Comparison of ENCODE assay signal across 9 mouse cellular contexts in genomic region chr2:104123540-104123939, GRCm38 (mm10). TPM values are rescaled to one million over a fixed set of nuclear protein-coding genes. Genes with fewer than 3 reads are reported as not detected.
A peak's percentile ranks its signal among the peaks of the same experiment; 100 is the strongest.
DNase-seq lines count a peak whose midpoint lies in the region; ATAC-seq and TF ChIP-seq lines count a peak whose summit lies in the region.
"Had no signal": no experiment of that assay in that cellular context is flagged by ENCODE, and none has a peak within 500 bp of the region (broad histone marks: within the 10 kb centered on the region; RNA-seq: fewer than 3 reads in every experiment).

No protein-coding gene starts in this region.

- no peak overlapping the region for H3K4me3 ChIP-seq in kidney, adult 2 months (ENCODE audit: insufficient read depth, low read depth, low read length)
- peak overlapping the region; percentile 71 for H3K4me3 ChIP-seq in embryonic facial prominence, embryonic 13.5 days
- peak overlapping the region; percentile 58 for H3K4me3 ChIP-seq in intestine, postnatal 0 days (ENCODE audit: low read depth, low read length)
- H3K4me3 ChIP-seq in myocyte = peak overlapping the region; percentile 18

- TF ChIP-seq CTCF in kidney, adult 2 months (conservative IDR thresholded peaks at IDR 0.05; ENCODE audit: insufficient read depth, insufficient read length, low read depth, low read length) = no peak
- no peak for TF ChIP-seq CTCF in intestine, postnatal 0 days (IDR thresholded peaks at IDR 0.05; ENCODE audit: low read depth)

- H3K9ac ChIP-seq in embryonic facial prominence, embryonic 13.5 days = peak overlapping the region; percentile 81
- no peak overlapping the region for H3K9ac ChIP-seq in intestine, postnatal 0 days (ENCODE audit: low read depth, low read length)

- H3K36me3 ChIP-seq in kidney, adult 2 months (ENCODE audit: control insufficient read depth, insufficient read depth, low read length) = no peaks in the 10 kb centered on the region
- H3K36me3 ChIP-seq in embryonic facial prominence, embryonic 13.5 days = no peaks in the 10 kb centered on the region
- H3K36me3 ChIP-seq in intestine, postnatal 0 days (ENCODE audit: control insufficient read depth, insufficient read depth) = no peaks in the 10 kb centered on the region
- H3K36me3 ChIP-seq in myocyte (ENCODE audit: control insufficient read depth, insufficient read depth) = no peaks in the 10 kb centered on the region

- peak; percentile 57 for DNase-seq in kidney, adult 2 months
- DNase-seq in kidney, postnatal 14 days = no peak
- DNase-seq in layer of hippocampus, adult 9-10 months (ENCODE audit: low spot score) = no peak
- no peak for DNase-seq in gastrocnemius, postnatal 10 days
- no peak for DNase-seq in urinary bladder, postnatal 25 days (ENCODE audit: low spot score)

- TF ChIP-seq POLR2A in kidney, adult 2 months (IDR thresholded peaks at IDR 0.05; ENCODE audit: low read depth, low read length) = no peak
- no peak for TF ChIP-seq POLR2A in myocyte (IDR thresholded peaks at IDR 0.05; ENCODE audit: insufficient read length, low read depth)

- no peaks in the 10 kb centered on the region for H3K27me3 ChIP-seq in kidney, adult 2 months (replicated peaks; ENCODE audit: control insufficient read depth, insufficient read depth, low read length)
- H3K27me3 ChIP-seq in embryonic facial prominence, embryonic 13.5 days = peaks cover 18% of the 10 kb centered on the region
- no peaks in the 10 kb centered on the region for H3K27me3 ChIP-seq in intestine, postnatal 0 days (replicated peaks; ENCODE audit: control insufficient read depth, insufficient read depth, low read length)
- H3K27me3 ChIP-seq in myocyte (ENCODE audit: control insufficient read depth, insufficient read depth, insufficient read length) = no peaks in the 10 kb centered on the region

- H3ac ChIP-seq in myocyte (ENCODE audit: control insufficient read depth, insufficient read length) = no peak overlapping the region

- WGBS in kidney, adult 2 months = 53% methylated on average over 3 of the region's 3 CpGs
- 30% methylated on average over 3 of the region's 3 CpGs for WGBS in embryonic facial prominence, embryonic 13.5 days
- 25% methylated on average over 3 of the region's 3 CpGs for WGBS in intestine, postnatal 0 days

- no peak for ATAC-seq in embryonic facial prominence, embryonic 13.5 days (ENCODE audit: insufficient number of reproducible peaks, insufficient read depth, low FRiP score, low TSS enrichment, low read depth)
- ATAC-seq in intestine, postnatal 0 days = no peak

- H3K27ac ChIP-seq in kidney, adult 2 months (ENCODE audit: insufficient read depth, low read depth, low read length) = no peak overlapping the region
- no peak overlapping the region for H3K27ac ChIP-seq in embryonic facial prominence, embryonic 13.5 days
- H3K27ac ChIP-seq in intestine, postnatal 0 days (ENCODE audit: low read depth, low read length) = peak overlapping the region; percentile 35; the same call in 1 of the 2 replicates

- H3K4me1 ChIP-seq in kidney, adult 2 months (ENCODE audit: control insufficient read depth, insufficient read depth, low read length) = peaks cover 7% of the 10 kb centered on the region; the same call in 1 of the 2 replicates
- peaks cover 10% of the 10 kb centered on the region for H3K4me1 ChIP-seq in embryonic facial prominence, embryonic 13.5 days
- H3K4me1 ChIP-seq in intestine, postnatal 0 days (replicated peaks; ENCODE audit: control insufficient read depth, insufficient read depth, low read length) = no peaks in the 10 kb centered on the region; the same call in 1 of the 2 replicates

- H3K79me2 ChIP-seq in myocyte (ENCODE audit: control insufficient read depth, insufficient read depth) = no peaks in the 10 kb centered on the region

- no peaks in the 10 kb centered on the region for H3K9me3 ChIP-seq in embryonic facial prominence, embryonic 13.5 days
- no peaks in the 10 kb centered on the region for H3K9me3 ChIP-seq in intestine, postnatal 0 days (ENCODE audit: control insufficient read depth)

- H3K4me2 ChIP-seq in embryonic facial prominence, embryonic 13.5 days = peak overlapping the region; percentile 96
- peak overlapping the region; percentile 98 for H3K4me2 ChIP-seq in intestine, postnatal 0 days (replicated peaks; ENCODE audit: low read depth)
- peak overlapping the region; percentile 78 for H3K4me2 ChIP-seq in myocyte (ENCODE audit: low read depth)

TF ChIP-seq in myocyte, 11 proteins besides CTCF, POLR2A, EP300 and RAD21:
- TF ChIP-seq REST (IDR thresholded peaks at IDR 0.05; ENCODE audit: insufficient read depth, insufficient read length) = no peak
- TF ChIP-seq MYOG (IDR thresholded peaks at IDR 0.05; ENCODE audit: control insufficient read depth in 1 of 3, insufficient read depth in 1 of 3, insufficient read length in 2 of 3, low read depth in 2 of 3) = no peak
- no peak for TF ChIP-seq MYOD1 (IDR thresholded peaks at IDR 0.05; ENCODE audit: control insufficient read depth in 1 of 3, insufficient read length in 2 of 3, low read depth in 2 of 3)
- no peak for TF ChIP-seq CEBPB (IDR thresholded peaks at IDR 0.05; ENCODE audit: insufficient read depth, poor library complexity, severe bottlenecking)
- TF ChIP-seq USF1 (IDR thresholded peaks at IDR 0.05; ENCODE audit: low read depth) = no peak

RNA-seq across cellular contexts. Expression of gene A930018P22Rik, which starts 1.0 kb away (rescaled TPM):
- 0.12 and 0.19 TPM in 2 replicates for polyA plus RNA-seq in kidney, adult 2 months (2012; rRNA removed)
- polyA plus RNA-seq in embryonic facial prominence, embryonic 13.5 days (2015; fragmentation: Nextera tagmentation; extraction: Ambion mirVana) = not detected in 2 replicates
- polyA plus RNA-seq in intestine, postnatal 0 days (2015; fragmentation: Nextera tagmentation; extraction: Ambion mirVana) = 0.48 and 0.88 TPM in 2 replicates
- 0.08 TPM for polyA plus RNA-seq in myocyte (2012; fragmentation: generic; extraction: Trizol)
- 1 to 10 TPM; 2.2 to 2.7 TPM for total RNA-seq in gastrocnemius, postnatal 10 days (2021)

RNA-seq across cellular contexts. Expression of gene Cd59a, which starts 27.9 kb away (rescaled TPM):
- polyA plus RNA-seq in kidney, adult 2 months (2012; rRNA removed) = 31.1 and 31.6 TPM in 2 replicates
- polyA plus RNA-seq in embryonic facial prominence, embryonic 13.5 days (2015; fragmentation: Nextera tagmentation; extraction: Ambion mirVana) = 24.1 and 26.1 TPM in 2 replicates
- 71.9 and 82.3 TPM in 2 replicates for polyA plus RNA-seq in intestine, postnatal 0 days (2015; fragmentation: Nextera tagmentation; extraction: Ambion mirVana)
- 12.5 TPM for polyA plus RNA-seq in myocyte (2012; fragmentation: generic; extraction: Trizol)
- 10 to 100 TPM; 20.7 to 24.7 TPM for total RNA-seq in gastrocnemius, postnatal 10 days (2021)

RNA-seq across cellular contexts. Expression of gene Cd59b, which starts 53.9 kb away (rescaled TPM):
- polyA plus RNA-seq in kidney, adult 2 months (2012; rRNA removed) = 18.5 and 25.0 TPM in 2 replicates
- 5.0 and 8.1 TPM in 2 replicates for polyA plus RNA-seq in embryonic facial prominence, embryonic 13.5 days (2015; fragmentation: Nextera tagmentation; extraction: Ambion mirVana)
- polyA plus RNA-seq in intestine, postnatal 0 days (2015; fragmentation: Nextera tagmentation; extraction: Ambion mirVana) = 4.3 and 6.3 TPM in 2 replicates
- polyA plus RNA-seq in myocyte (2012; fragmentation: generic; extraction: Trizol) = not detected
- 1 to 10 TPM; 2.1 to 2.2 TPM for total RNA-seq in gastrocnemius, postnatal 10 days (2021)

RNA-seq across cellular contexts. Expression of gene Gm10799, which starts 55.2 kb away (rescaled TPM):
- polyA plus RNA-seq in kidney, adult 2 months (2012; rRNA removed) = not detected in 2 replicates
- polyA plus RNA-seq in embryonic facial prominence, embryonic 13.5 days (2015; fragmentation: Nextera tagmentation; extraction: Ambion mirVana) = not detected in 2 replicates
- polyA plus RNA-seq in intestine, postnatal 0 days (2015; fragmentation: Nextera tagmentation; extraction: Ambion mirVana) = not detected in 2 replicates
- not detected for polyA plus RNA-seq in myocyte (2012; fragmentation: generic; extraction: Trizol)
- not detected for total RNA-seq in gastrocnemius, postnatal 10 days (2021)
- total RNA-seq: gastrocnemius, adult 8-10 months had no signal

RNA-seq across cellular contexts. Expression of gene Gm10912, which starts 57.9 kb away (rescaled TPM):
- polyA plus RNA-seq in kidney, adult 2 months (2012; rRNA removed) = 0.14 and 0.18 TPM in 2 replicates
- 0.13 TPM in 1 of 2 replicates, not detected in the other for polyA plus RNA-seq in embryonic facial prominence, embryonic 13.5 days (2015; fragmentation: Nextera tagmentation; extraction: Ambion mirVana)
- polyA plus RNA-seq in intestine, postnatal 0 days (2015; fragmentation: Nextera tagmentation; extraction: Ambion mirVana) = not detected in 2 replicates
- polyA plus RNA-seq in myocyte (2012; fragmentation: generic; extraction: Trizol) = not detected
- total RNA-seq in gastrocnemius, postnatal 10 days (2021) = under 1 TPM in 1 of 2 experiments, not detected in 1; 0.41 TPM
